Mouse (Mus musculus): ENCODE measurements around the gene Sec14l2. TPM values are rescaled to one million over a fixed set of nuclear protein-coding genes. Genes with fewer than 3 reads are reported as not detected.

Gene Sec14l2
- 0.42 and 0.97 TPM in 2 replicates for polyA plus RNA-seq (2015; fragmentation: Nextera tagmentation; extraction: Ambion mirVana)

GRCm38 (mm10) chr11:4122742-4123579, at the start of gene Sec14l2:
Sec14l2 (minus strand) TSS chr11:4123415.
- WGBS: 67% methylated on average over 10 of the region's 10 CpGs
- H3K27me3 ChIP-seq (ENCODE audit: control insufficient read depth, insufficient read depth, low read length): peaks cover 4% of the 10 kb centered on the region
- ATAC-seq (replicated peaks; ENCODE audit: extremely low read depth, insufficient read depth, low FRiP score): no peak

GRCm38 (mm10) chr11:4166467-4167090, 43.4 kb upstream of the Sec14l2 start:
- Histone ChIP-seq H3K9me3 (replicated peaks; ENCODE audit: control insufficient read depth, low read length) (no peaks in the 10 kb centered on the region), H3K4me3 (ENCODE audit: low read length) (no peak overlapping the region), H3K9ac (ENCODE audit: low read length) (no peak overlapping the region), H3K27me3 (ENCODE audit: control insufficient read depth, insufficient read depth, low read length) (no peaks in the 10 kb centered on the region), H3K4me1 (ENCODE audit: control insufficient read depth, insufficient read depth, low read length) (peaks cover 11% of the 10 kb centered on the region), H3K27ac (ENCODE audit: low read length) (no peak overlapping the region), H3K4me2 (ENCODE audit: low read depth, low read length) (no peak overlapping the region), H3K36me3 (ENCODE audit: control insufficient read depth, insufficient read depth) (peaks cover 73% of the 10 kb centered on the region)
- WGBS: 90% methylated on average over 7 of the region's 7 CpGs
- no peak for ATAC-seq (replicated peaks; ENCODE audit: extremely low read depth, insufficient read depth, low FRiP score)

More at GRCm38 (mm10) chr11:4122742-4123579, at the start of gene Sec14l2:
- no peak within 1 kb of the TSS for H3K9ac ChIP-seq (ENCODE audit: low read length)
- H3K4me3 ChIP-seq (ENCODE audit: low read length): no peak within 1 kb of the TSS
- H3K27ac ChIP-seq (ENCODE audit: low read length): no peak within 1 kb of the TSS
- peaks cover 12% of the 10 kb centered on the region for H3K9me3 ChIP-seq (replicated peaks; ENCODE audit: control insufficient read depth, low read length)
- no peak within 1 kb of the TSS for H3K4me2 ChIP-seq (ENCODE audit: low read depth, low read length)
- no peaks in the 10 kb centered on the region for H3K36me3 ChIP-seq (ENCODE audit: control insufficient read depth, insufficient read depth)
- peaks cover 18% of the 10 kb centered on the region for H3K4me1 ChIP-seq (ENCODE audit: control insufficient read depth, insufficient read depth, low read length)

- H3K9ac ChIP-seq (ENCODE audit: low read length): no peak overlapping the region
- H3K36me3 ChIP-seq (ENCODE audit: control insufficient read depth, insufficient read depth): peaks cover 62% of the 10 kb centered on the region
- no peaks in the 10 kb centered on the region for H3K27me3 ChIP-seq (ENCODE audit: control insufficient read depth, insufficient read depth, low read length)
- 93% methylated on average over 2 of the region's 2 CpGs for WGBS
- H3K4me3 ChIP-seq (ENCODE audit: low read length): no peak overlapping the region
- peaks cover 19% of the 10 kb centered on the region for H3K4me1 ChIP-seq (ENCODE audit: control insufficient read depth, insufficient read depth, low read length)
- no peak overlapping the region for H3K4me2 ChIP-seq (ENCODE audit: low read depth, low read length)
- H3K27ac ChIP-seq (ENCODE audit: low read length): no peak overlapping the region
- no peaks in the 10 kb centered on the region for H3K9me3 ChIP-seq (replicated peaks; ENCODE audit: control insufficient read depth, low read length)
- ATAC-seq (replicated peaks; ENCODE audit: extremely low read depth, insufficient read depth, low FRiP score): no peak
Observed at GRCm38 (mm10) chr11:4164701-4165100, 41.5 kb upstream of the Sec14l2 start.

- no peak for ATAC-seq (replicated peaks; ENCODE audit: extremely low read depth, insufficient read depth, low FRiP score)
- peaks cover 30% of the 10 kb centered on the region for H3K36me3 ChIP-seq (ENCODE audit: control insufficient read depth, insufficient read depth)
- peak overlapping the region; percentile 93 for H3K4me2 ChIP-seq (ENCODE audit: low read depth, low read length)
- H3K4me1 ChIP-seq (ENCODE audit: control insufficient read depth, insufficient read depth, low read length): peaks cover 30% of the 10 kb centered on the region
- peak overlapping the region; percentile 92 for H3K9ac ChIP-seq (ENCODE audit: low read length)
- H3K9me3 ChIP-seq (replicated peaks; ENCODE audit: control insufficient read depth, low read length): no peaks in the 10 kb centered on the region
- 5% methylated on average over 15 of the region's 15 CpGs for WGBS
- no peaks in the 10 kb centered on the region for H3K27me3 ChIP-seq (ENCODE audit: control insufficient read depth, insufficient read depth, low read length)
- H3K27ac ChIP-seq (ENCODE audit: low read length): peak overlapping the region; percentile 95
- peak overlapping the region; percentile 91 for H3K4me3 ChIP-seq (ENCODE audit: low read length)
Observed at GRCm38 (mm10) chr11:4160758-4161480, 37.7 kb upstream of the Sec14l2 start.

- Histone ChIP-seq H3K27ac (ENCODE audit: low read length) (peak within 1 kb of the TSS; percentile 95), H3K4me2 (ENCODE audit: low read depth, low read length) (peak within 1 kb of the TSS; percentile 93), H3K9ac (ENCODE audit: low read length) (peak within 1 kb of the TSS; percentile 92), H3K9me3 (replicated peaks; ENCODE audit: control insufficient read depth, low read length) (no peaks in the 10 kb centered on the region), H3K4me1 (ENCODE audit: control insufficient read depth, insufficient read depth, low read length) (peaks cover 30% of the 10 kb centered on the region), H3K36me3 (ENCODE audit: control insufficient read depth, insufficient read depth) (peaks cover 28% of the 10 kb centered on the region), H3K4me3 (ENCODE audit: low read length) (peak within 1 kb of the TSS; percentile 91), H3K27me3 (ENCODE audit: control insufficient read depth, insufficient read depth, low read length) (no peaks in the 10 kb centered on the region)
- WGBS: 1% methylated on average over 54 of the region's 54 CpGs
- ATAC-seq (replicated peaks; ENCODE audit: extremely low read depth, insufficient read depth, low FRiP score): peak; percentile 96
Observed at GRCm38 (mm10) chr11:4159808-4160708, 36.8 kb upstream of the Sec14l2 start, which contains the start of the genes Ccdc157 and Sf3a1. Ccdc157 (minus strand) TSS chr11:4160293. Sf3a1 (plus strand) TSS chr11:4160350.

GRCm38 (mm10) chr11:4158676-4159075, 35.5 kb upstream of the Sec14l2 start:
- Histone ChIP-seq H3K4me3 (ENCODE audit: low read length) (no peak overlapping the region), H3K9me3 (replicated peaks; ENCODE audit: control insufficient read depth, low read length) (no peaks in the 10 kb centered on the region; the same call in 1 of the 2 replicates), H3K9ac (ENCODE audit: low read length) (no peak overlapping the region), H3K4me2 (ENCODE audit: low read depth, low read length) (no peak overlapping the region), H3K36me3 (ENCODE audit: control insufficient read depth, insufficient read depth) (peaks cover 16% of the 10 kb centered on the region), H3K27ac (ENCODE audit: low read length) (no peak overlapping the region), H3K4me1 (ENCODE audit: control insufficient read depth, insufficient read depth, low read length) (peaks cover 26% of the 10 kb centered on the region), H3K27me3 (ENCODE audit: control insufficient read depth, insufficient read depth, low read length) (no peaks in the 10 kb centered on the region)
- WGBS: 75% methylated on average over 3 of the region's 3 CpGs
- no peak for ATAC-seq (replicated peaks; ENCODE audit: extremely low read depth, insufficient read depth, low FRiP score)

GRCm38 (mm10) chr11:4155641-4156040, 32.4 kb upstream of the Sec14l2 start:
- no peak for ATAC-seq (replicated peaks; ENCODE audit: extremely low read depth, insufficient read depth, low FRiP score)
- 58% methylated on average over 5 of the region's 5 CpGs for WGBS
- no peaks in the 10 kb centered on the region; the same call in 1 of the 2 replicates for H3K9me3 ChIP-seq (replicated peaks; ENCODE audit: control insufficient read depth, low read length)

GRCm38 (mm10) chr11:4153694-4154093, 30.5 kb upstream of the Sec14l2 start:
- Histone ChIP-seq H3K9me3 (replicated peaks; ENCODE audit: control insufficient read depth, low read length) (no peaks in the 10 kb centered on the region; the same call in 1 of the 2 replicates), H3K4me3 (ENCODE audit: low read length) (no peak overlapping the region), H3K27ac (ENCODE audit: low read length) (no peak overlapping the region), H3K27me3 (ENCODE audit: control insufficient read depth, insufficient read depth, low read length) (no peaks in the 10 kb centered on the region), H3K9ac (ENCODE audit: low read length) (no peak overlapping the region), H3K4me2 (ENCODE audit: low read depth, low read length) (no peak overlapping the region), H3K4me1 (ENCODE audit: control insufficient read depth, insufficient read depth, low read length) (peaks cover 5% of the 10 kb centered on the region; the same call in 1 of the 2 replicates), H3K36me3 (ENCODE audit: control insufficient read depth, insufficient read depth) (no peaks in the 10 kb centered on the region)
- WGBS: 88% methylated on average over 7 of the region's 7 CpGs
- ATAC-seq (replicated peaks; ENCODE audit: extremely low read depth, insufficient read depth, low FRiP score): no peak

More at GRCm38 (mm10) chr11:4155641-4156040, 32.4 kb upstream of the Sec14l2 start:
- Histone ChIP-seq H3K4me3 (ENCODE audit: low read length) (no peak overlapping the region), H3K4me2 (ENCODE audit: low read depth, low read length) (no peak overlapping the region), H3K9ac (ENCODE audit: low read length) (no peak overlapping the region), H3K36me3 (ENCODE audit: control insufficient read depth, insufficient read depth) (no peaks in the 10 kb centered on the region), H3K27me3 (ENCODE audit: control insufficient read depth, insufficient read depth, low read length) (no peaks in the 10 kb centered on the region), H3K4me1 (ENCODE audit: control insufficient read depth, insufficient read depth, low read length) (peaks cover 12% of the 10 kb centered on the region), H3K27ac (ENCODE audit: low read length) (no peak overlapping the region)
